Mouse (Mus musculus) left cerebral cortex, postnatal 4 days (tissue): ENCODE data around the gene A730049H05Rik. TPM values are rescaled to one million over a fixed set of nuclear protein-coding genes. Genes with fewer than 3 reads are reported as not detected.

ENCODE experiments used
- DNase-seq: peaks from one replicate; pipeline ENCODE4 v3.0.0-alpha.2; 2022
- intact Hi-C: fragments of 180-260 bp; cut with DNase I; formaldehyde crosslinking; loops from one replicate; pipeline ENCODE4 v1.15.1; 2025
- total RNA-seq, 2 experiments: library from RNA; stranded (reverse); gene quantifications; 2 replicates each; pipeline ENCODE4 v1.2.3; 2021

The A730049H05Rik gene
- total RNA-seq, 2 experiments from 2014 or later: 0.16 TPM; not detected in 1

DNA sequence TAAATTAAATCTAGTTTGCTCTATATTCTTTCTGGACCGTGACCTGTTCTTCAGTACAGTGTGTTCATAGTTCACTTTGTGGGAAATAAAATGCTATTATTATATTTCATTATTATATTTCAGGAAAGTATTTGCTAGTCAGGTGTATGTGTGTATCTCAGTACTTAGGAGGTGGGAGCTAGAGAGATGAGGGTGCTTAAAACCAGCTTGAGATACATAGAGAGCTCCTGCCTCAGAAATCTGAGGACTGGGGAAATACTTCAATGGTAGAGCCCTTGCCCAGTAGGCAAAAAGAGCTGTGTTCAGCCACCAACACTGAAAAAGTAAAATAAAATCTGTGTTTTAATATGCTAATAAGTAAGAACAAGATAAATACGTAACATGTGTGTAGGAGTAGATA is 59.1 kb downstream of the A730049H05Rik start:
- DNase-seq: no peak
- intact Hi-C loops: no loop called here

- intact Hi-C loops: no loop called here
- DNase-seq: no peak
Observed at GRCm38 (mm10) chr6:92876121-92876520, 59.8 kb downstream of the A730049H05Rik start.

- DNase-seq: no peak
- intact Hi-C loops: no loop called here
Observed at GRCm38 (mm10) chr6:92877236-92877635, 61.0 kb downstream of the A730049H05Rik start.

DNA sequence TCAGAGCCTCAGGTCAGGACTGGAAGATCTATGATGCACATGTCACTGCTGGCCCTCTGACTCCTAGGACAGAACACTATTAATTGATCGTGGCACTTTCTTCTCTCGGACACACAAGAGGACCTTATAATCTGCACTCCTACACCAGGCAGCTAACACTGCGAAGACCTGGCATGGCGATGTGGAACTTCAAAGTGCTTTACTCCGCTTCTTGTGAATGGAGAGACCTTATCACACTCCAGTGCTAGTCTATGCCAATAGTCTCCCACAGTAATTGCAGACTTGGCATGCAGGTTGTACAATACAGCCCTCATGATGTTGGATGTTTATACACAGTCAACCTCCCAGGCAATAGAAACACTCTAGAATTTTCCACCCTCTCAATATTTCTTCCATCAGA is 62.5 kb downstream of the A730049H05Rik start:
- intact Hi-C loops: no loop called here
- no peak for DNase-seq

- intact Hi-C loops: no loop called here
Observed at GRCm38 (mm10) chr6:92879700-92880265, 63.5 kb downstream of the A730049H05Rik start.

DNA sequence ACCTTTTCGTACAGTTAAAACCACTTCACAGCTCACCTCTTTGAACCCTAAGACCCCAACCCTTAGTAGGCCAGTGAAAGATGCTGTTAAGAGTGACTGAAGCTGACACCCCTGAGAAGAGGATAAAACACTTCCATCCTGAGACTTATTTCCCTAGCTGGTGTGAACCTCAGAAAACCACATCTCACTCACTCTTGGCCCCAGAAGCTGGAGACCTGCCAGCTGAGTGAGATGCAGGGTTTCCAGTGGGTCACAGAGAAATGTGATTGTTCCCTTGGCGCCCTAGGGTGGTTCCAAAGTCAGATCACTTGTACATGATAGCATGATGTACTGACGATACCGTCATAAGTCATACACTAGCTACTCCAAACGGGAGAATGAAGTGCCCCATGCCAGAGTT is 66.2 kb downstream of the A730049H05Rik start:
- DNase-seq: no peak
- intact Hi-C loops: no loop called here

More at GRCm38 (mm10) chr6:92879700-92880265, 63.5 kb downstream of the A730049H05Rik start:
- DNase-seq: no peak

GRCm38 (mm10) chr6:92883131-92883900 is 67.0 kb downstream of the A730049H05Rik start:
- no peak for DNase-seq
- intact Hi-C loops: no loop called here

DNA sequence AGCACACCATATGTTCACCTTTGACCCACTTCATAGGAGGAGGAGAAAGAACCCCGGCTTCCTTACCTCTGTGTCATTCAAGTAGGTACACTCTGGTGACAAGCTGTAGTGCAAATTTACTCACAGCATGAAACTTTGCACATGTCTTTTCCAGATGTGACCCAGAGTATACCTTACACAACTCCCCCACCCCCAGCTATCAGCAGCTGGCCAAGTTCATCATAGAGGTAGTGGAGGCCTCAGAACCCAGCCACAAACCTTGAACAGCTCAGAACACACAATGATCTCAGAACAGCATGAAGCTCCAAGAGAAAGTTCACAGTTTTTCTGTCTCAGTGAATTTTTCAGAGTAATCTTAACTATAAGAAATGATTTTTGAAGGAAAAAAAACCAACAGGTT is 75.3 kb downstream of the A730049H05Rik start:
- intact Hi-C loops: no loop called here
- no peak for DNase-seq

Other genes with a start within 250 kb of the A730049H05Rik start
- gene Prickle2, start 110.3 kb upstream of the A730049H05Rik start, total RNA-seq: 10 to 100 TPM; 97.0 to 97.1 TPM
- gene Gm15737, start 52.9 kb downstream of the A730049H05Rik start, total RNA-seq: not detected
- 1 to 10 TPM; 7.7 to 8.3 TPM for gene Adamts9, start 127.0 kb downstream of the A730049H05Rik start, total RNA-seq